Mouse (Mus musculus) limb, embryonic 13.5 days (tissue): Measurements from ENCODE around the gene Afap1. TPM values are rescaled to one million over a fixed set of nuclear protein-coding genes. Genes with fewer than 3 reads are reported as not detected.

Source experiments
- ATAC-seq: fragments of 200-750 bp; cut with Nextera tagmentation; 2 replicates; pipeline ENCODE4 v1.8.0; 2017; ENCODE audit warnings: low read depth, moderate number of reproducible peaks, moderate TSS enrichment; ENCODE audit not compliant: low FRiP score
- H3K27ac ChIP-seq: fragments of 300-500 bp; sonication (generic); 2 replicates; pipeline ENCODE4 v1.5.1; 2015; ENCODE audit warnings: inconsistent platforms, mild to moderate bottlenecking, moderate library complexity
- H3K27me3 ChIP-seq: fragments of 300-500 bp; sonication (generic); 2 replicates; pipeline ENCODE4 v1.6.1; 2015; ENCODE audit warnings: mild to moderate bottlenecking, inconsistent platforms
- H3K36me3 ChIP-seq: fragments of 300-500 bp; sonication (generic); 2 replicates; pipeline ENCODE4 v1.6.1; 2015; ENCODE audit warnings: inconsistent platforms, mild to moderate bottlenecking, moderate library complexity
- H3K4me1 ChIP-seq: fragments of 300-500 bp; sonication (generic); 2 replicates; pipeline ENCODE4 v1.6.1; 2015; ENCODE audit warnings: inconsistent platforms
- H3K4me2 ChIP-seq: fragments of 300-500 bp; sonication (generic); replicated peaks from 2 replicates; pipeline ENCODE4 v1.6.1; 2015; ENCODE audit warnings: inconsistent platforms, mild to moderate bottlenecking, moderate library complexity
- H3K4me3 ChIP-seq: fragments of 300-500 bp; sonication (generic); 2 replicates; pipeline ENCODE4 v1.5.1; 2015; ENCODE audit warnings: moderate library complexity, mild to moderate bottlenecking, inconsistent platforms
- H3K9ac ChIP-seq: fragments of 300-500 bp; sonication (generic); 2 replicates; pipeline ENCODE4 v1.6.1; 2015; ENCODE audit warnings: mild to moderate bottlenecking, inconsistent platforms
- H3K9me3 ChIP-seq: fragments of 300-500 bp; sonication (generic); 2 replicates; pipeline ENCODE4 v1.6.1; 2016; ENCODE audit warnings: inconsistent platforms
- WGBS: fragments of 180-500 bp; shearing (Covaris S2); methylation state at CpG from one replicate; pipeline ENCODE4 v1.1.7; 2015; 5-methylcytosine and 5-hydroxymethylcytosine counted together
- polyA plus RNA-seq: library from polyadenylated mRNA; unstranded; fragments of >200 nt; fragmentation: Nextera tagmentation; extraction: Ambion mirVana; gene quantifications from 2 replicates; pipeline ENCODE4 v1.2.1, GENCODE M21; 2015

Afap1 gene
- polyA plus RNA-seq, 1 experiment from 2014 or later: 22.1 TPM

DNA sequence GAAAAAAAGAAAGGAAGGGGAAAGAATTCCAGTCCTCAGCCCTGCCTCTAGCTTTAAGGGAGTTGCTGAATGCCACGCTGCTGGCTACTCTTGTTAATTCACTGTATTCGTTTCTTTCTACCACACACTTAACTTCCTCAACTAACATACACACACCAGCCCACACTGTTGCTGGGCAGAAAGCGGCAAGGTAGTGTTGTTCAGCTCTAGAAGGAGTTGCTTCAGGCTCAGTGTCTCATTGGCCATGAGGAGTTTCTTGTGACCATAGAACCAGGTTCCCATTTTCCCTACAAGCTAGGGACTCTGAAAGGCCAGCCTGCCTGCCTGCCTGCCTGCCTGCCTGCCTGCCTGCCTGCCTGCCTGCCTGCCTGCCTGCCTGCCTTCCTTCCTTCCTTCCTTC lies 5.9 kb downstream of the Afap1 start:
- Histone ChIP-seq H3K4me2 (no peak overlapping the region), H3K27ac (no peak overlapping the region), H3K36me3 (no peaks in the 10 kb centered on the region), H3K27me3 (no peaks in the 10 kb centered on the region), H3K4me3 (no peak overlapping the region), H3K9ac (no peak overlapping the region), H3K4me1 (peaks cover 64% of the 10 kb centered on the region), H3K9me3 (no peaks in the 10 kb centered on the region)
- ATAC-seq: no peak
- WGBS: 84% methylated on average over 3 of the region's 3 CpGs

GRCm38 (mm10) chr5:35900401-35901225 lies 7.5 kb downstream of the Afap1 start:
- 8% methylated on average over 10 of the region's 10 CpGs for WGBS
- no peaks in the 10 kb centered on the region for H3K9me3 ChIP-seq
- H3K4me2 ChIP-seq: peak overlapping the region; percentile 21; the same call in 1 of the 2 replicates
- H3K4me1 ChIP-seq: peaks cover 64% of the 10 kb centered on the region
- ATAC-seq: 0 out of 2 replicates have a peak, but pooled peaks have one; percentile 30
- H3K4me3 ChIP-seq: no peak overlapping the region
- H3K27ac ChIP-seq: peak overlapping the region; percentile 44; the same call in 1 of the 2 replicates
- H3K9ac ChIP-seq: no peak overlapping the region
- H3K36me3 ChIP-seq: no peaks in the 10 kb centered on the region
- H3K27me3 ChIP-seq: no peaks in the 10 kb centered on the region

- no peak overlapping the region for H3K27ac ChIP-seq
- no peaks in the 10 kb centered on the region for H3K9me3 ChIP-seq
- WGBS: 51% methylated on average over 12 of the region's 12 CpGs
- peak overlapping the region; percentile 21; the same call in 1 of the 2 replicates for H3K4me2 ChIP-seq
- H3K4me1 ChIP-seq: peaks cover 62% of the 10 kb centered on the region
- H3K27me3 ChIP-seq: no peaks in the 10 kb centered on the region
- H3K4me3 ChIP-seq: no peak overlapping the region
- peak; percentile 46; the same call in 1 of the 2 replicates for ATAC-seq
- no peak overlapping the region for H3K9ac ChIP-seq
- H3K36me3 ChIP-seq: no peaks in the 10 kb centered on the region
Measured at GRCm38 (mm10) chr5:35901226-35901809, 8.2 kb downstream of the Afap1 start.

DNA sequence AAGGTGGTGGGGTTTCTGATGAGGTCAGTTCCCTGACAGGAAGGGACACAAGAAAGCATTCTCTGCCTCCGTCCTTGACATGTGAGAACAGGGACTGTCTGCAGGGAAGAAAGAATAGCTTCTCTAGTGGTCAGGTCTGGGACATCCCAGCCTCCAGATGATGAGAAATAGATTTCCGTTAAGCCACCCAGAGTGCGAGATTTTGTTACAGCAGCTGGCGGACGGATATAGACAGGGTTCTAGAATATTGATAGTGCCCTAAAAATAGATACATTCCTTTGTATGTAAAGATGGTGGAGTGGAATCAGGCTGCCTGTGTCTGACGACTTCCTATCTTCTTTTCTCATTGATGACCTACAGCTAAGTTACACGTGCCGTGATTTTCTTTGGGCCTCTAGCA lies 10.3 kb downstream of the Afap1 start:
- no peaks in the 10 kb centered on the region for H3K36me3 ChIP-seq
- ATAC-seq: no peak
- H3K4me1 ChIP-seq: peaks cover 67% of the 10 kb centered on the region
- H3K9me3 ChIP-seq: no peaks in the 10 kb centered on the region
- no peak overlapping the region; the same call in 1 of the 2 replicates for H3K27ac ChIP-seq
- WGBS: 78% methylated on average over 8 of the region's 8 CpGs
- no peak overlapping the region for H3K4me2 ChIP-seq
- H3K9ac ChIP-seq: no peak overlapping the region
- no peaks in the 10 kb centered on the region for H3K27me3 ChIP-seq
- no peak overlapping the region for H3K4me3 ChIP-seq

- ATAC-seq: no peak
- Histone ChIP-seq H3K36me3 (peaks cover 6% of the 10 kb centered on the region; the same call in 1 of the 2 replicates), H3K27me3 (no peaks in the 10 kb centered on the region), H3K4me1 (peaks cover 73% of the 10 kb centered on the region), H3K27ac (no peak overlapping the region), H3K4me2 (no peak overlapping the region), H3K9me3 (no peaks in the 10 kb centered on the region), H3K4me3 (no peak overlapping the region), H3K9ac (no peak overlapping the region)
- WGBS: 59% methylated on average over 8 of the region's 8 CpGs
Measured at GRCm38 (mm10) chr5:35905283-35905682, 12.2 kb downstream of the Afap1 start.

GRCm38 (mm10) chr5:35907090-35907489 lies 14.0 kb downstream of the Afap1 start:
- Histone ChIP-seq H3K9me3 (no peaks in the 10 kb centered on the region), H3K36me3 (peaks cover 21% of the 10 kb centered on the region), H3K4me2 (no peak overlapping the region), H3K27me3 (no peaks in the 10 kb centered on the region), H3K27ac (peak overlapping the region; percentile 15; the same call in 1 of the 2 replicates), H3K9ac (no peak overlapping the region), H3K4me3 (no peak overlapping the region), H3K4me1 (peaks cover 61% of the 10 kb centered on the region)
- ATAC-seq: no peak
- 75% methylated on average over 4 of the region's 4 CpGs for WGBS

GRCm38 (mm10) chr5:35907633-35908426 lies 14.7 kb downstream of the Afap1 start:
- no peaks in the 10 kb centered on the region for H3K9me3 ChIP-seq
- WGBS: 31% methylated on average over 15 of the region's 15 CpGs
- H3K27me3 ChIP-seq: no peaks in the 10 kb centered on the region
- peak overlapping the region; percentile 67; the same call in 1 of the 2 replicates for H3K27ac ChIP-seq
- H3K4me3 ChIP-seq: no peak overlapping the region
- H3K9ac ChIP-seq: 0 out of 2 replicates have a peak overlapping the region, but pooled peaks have one; percentile 9
- H3K4me1 ChIP-seq: peaks cover 61% of the 10 kb centered on the region
- peaks cover 28% of the 10 kb centered on the region for H3K36me3 ChIP-seq
- peak overlapping the region; percentile 32 for H3K4me2 ChIP-seq
- ATAC-seq: peak; percentile 62

GRCm38 (mm10) chr5:35908626-35909443 lies 15.7 kb downstream of the Afap1 start:
- Histone ChIP-seq H3K4me1 (peaks cover 58% of the 10 kb centered on the region), H3K27ac (peak overlapping the region; percentile 67; the same call in 1 of the 2 replicates), H3K9ac (no peak overlapping the region), H3K27me3 (no peaks in the 10 kb centered on the region), H3K9me3 (no peaks in the 10 kb centered on the region), H3K4me3 (no peak overlapping the region), H3K4me2 (peak overlapping the region; percentile 9; the same call in 1 of the 2 replicates), H3K36me3 (peaks cover 29% of the 10 kb centered on the region)
- 64% methylated on average over 13 of the region's 13 CpGs for WGBS
- 0 out of 2 replicates have a peak, but pooled peaks have one; percentile 30 for ATAC-seq

- Histone ChIP-seq H3K4me3 (no peak overlapping the region), H3K4me1 (peaks cover 47% of the 10 kb centered on the region), H3K27me3 (no peaks in the 10 kb centered on the region), H3K4me2 (no peak overlapping the region), H3K27ac (no peak overlapping the region), H3K36me3 (peaks cover 24% of the 10 kb centered on the region), H3K9ac (no peak overlapping the region), H3K9me3 (no peaks in the 10 kb centered on the region)
- no peak for ATAC-seq
- WGBS: 62% methylated on average over 12 of the region's 12 CpGs
Measured at GRCm38 (mm10) chr5:35915629-35916300, 22.6 kb downstream of the Afap1 start.

- H3K4me1 ChIP-seq: peaks cover 56% of the 10 kb centered on the region
- H3K9me3 ChIP-seq: no peaks in the 10 kb centered on the region
- no peak for ATAC-seq
- H3K4me3 ChIP-seq: no peak overlapping the region
- peaks cover 15% of the 10 kb centered on the region for H3K36me3 ChIP-seq
- no peak overlapping the region for H3K4me2 ChIP-seq
- H3K9ac ChIP-seq: no peak overlapping the region
- no peak overlapping the region for H3K27ac ChIP-seq
- WGBS: 74% methylated on average over 5 of the region's 5 CpGs
- H3K27me3 ChIP-seq: no peaks in the 10 kb centered on the region
Measured at GRCm38 (mm10) chr5:35916666-35917065, 23.5 kb downstream of the Afap1 start.

GRCm38 (mm10) chr5:35918387-35918786 lies 25.3 kb downstream of the Afap1 start:
- Histone ChIP-seq H3K4me3 (no peak overlapping the region), H3K36me3 (peaks cover 6% of the 10 kb centered on the region; the same call in 1 of the 2 replicates), H3K27me3 (no peaks in the 10 kb centered on the region), H3K4me1 (peaks cover 73% of the 10 kb centered on the region), H3K4me2 (peak overlapping the region; percentile 7; the same call in 1 of the 2 replicates), H3K9me3 (no peaks in the 10 kb centered on the region), H3K27ac (no peak overlapping the region), H3K9ac (peak overlapping the region; percentile 40; the same call in 1 of the 2 replicates)
- WGBS: 17% methylated on average over 8 of the region's 8 CpGs
- no peak for ATAC-seq
